Mouse (Mus musculus) forebrain, embryonic 11.5 days (tissue): ENCODE data around the gene Cfap299. TPM values are rescaled to one million over a fixed set of nuclear protein-coding genes. Genes with fewer than 3 reads are reported as not detected.

Source experiments
- ATAC-seq: fragments of 200-750 bp; cut with Nextera tagmentation; replicated peaks from 2 replicates; pipeline ENCODE4 v1.8.0; 2017; ENCODE audit warnings: moderate TSS enrichment; ENCODE audit not compliant: low FRiP score
- DNase-seq: peaks from one replicate; pipeline ENCODE4 v3.0.0-alpha.2; 2017; ENCODE audit warnings: low spot score
- H3K27ac ChIP-seq: fragments of 300-500 bp; sonication (generic); 2 replicates; pipeline ENCODE4 v1.5.1; 2014; ENCODE audit warnings: low read depth, low read length
- H3K27me3 ChIP-seq: fragments of 300-500 bp; sonication (generic); 2 replicates; pipeline ENCODE4 v1.6.1; 2014; ENCODE audit warnings: mild to moderate bottlenecking, low read length, mixed read lengths; ENCODE audit not compliant: control insufficient read depth, insufficient read depth
- H3K36me3 ChIP-seq: fragments of 300-500 bp; sonication (generic); 2 replicates; pipeline ENCODE4 v1.6.1; 2014; ENCODE audit warnings: mild to moderate bottlenecking, low read length, moderate library complexity, mixed read lengths; ENCODE audit not compliant: control insufficient read depth, insufficient read depth
- H3K4me1 ChIP-seq: fragments of 300-500 bp; sonication (generic); replicated peaks from 2 replicates; pipeline ENCODE4 v1.6.1; 2014; ENCODE audit warnings: low read length, mixed read lengths; ENCODE audit not compliant: control insufficient read depth, insufficient read depth
- H3K4me2 ChIP-seq: fragments of 300-500 bp; sonication (generic); 2 replicates; pipeline ENCODE4 v1.6.1; 2014; ENCODE audit warnings: low read depth, mild to moderate bottlenecking, low read length, moderate library complexity, mixed read lengths; ENCODE audit not compliant: severe bottlenecking
- H3K4me3 ChIP-seq: fragments of 300-500 bp; sonication (generic); 2 replicates; pipeline ENCODE4 v1.5.1; 2014; ENCODE audit warnings: low read depth, low read length
- H3K9ac ChIP-seq: fragments of 300-500 bp; sonication (generic); 2 replicates; pipeline ENCODE4 v1.6.1; 2014; ENCODE audit warnings: low read length
- H3K9me3 ChIP-seq: fragments of 300-500 bp; sonication (generic); 2 replicates; pipeline ENCODE4 v1.6.1; 2016; ENCODE audit warnings: low read length, mixed read lengths; ENCODE audit not compliant: control insufficient read depth
- WGBS: fragments of 180-500 bp; shearing (Covaris S2); extraction: QIAGEN DNeasy Blood & Tissue Kit; methylation state at CpG from one replicate; pipeline ENCODE4 v1.1.7; 2014; 5-methylcytosine and 5-hydroxymethylcytosine counted together
- polyA plus RNA-seq: library from polyadenylated mRNA; unstranded; fragments of >200 nt; fragmentation: Nextera tagmentation; extraction: Ambion mirVana; gene quantifications from 2 replicates; pipeline ENCODE4 v1.2.1, GENCODE M21; 2014

Gene Cfap299
- polyA plus RNA-seq, 1 experiment from 2014 or later: 0.23 TPM

GRCm38 (mm10) chr5:98688254-98688653, 359.1 kb downstream of the Cfap299 start:
- Histone ChIP-seq H3K4me3 (no peak overlapping the region), H3K4me2 (no peak overlapping the region), H3K27ac (no peak overlapping the region), H3K4me1 (no peaks in the 10 kb centered on the region), H3K9me3 (no peaks in the 10 kb centered on the region), H3K9ac (no peak overlapping the region), H3K27me3 (no peaks in the 10 kb centered on the region), H3K36me3 (no peaks in the 10 kb centered on the region)
- WGBS: 92% methylated on average over 5 of the region's 5 CpGs
- ATAC-seq (no peak), DNase-seq (no peak)

DNA sequence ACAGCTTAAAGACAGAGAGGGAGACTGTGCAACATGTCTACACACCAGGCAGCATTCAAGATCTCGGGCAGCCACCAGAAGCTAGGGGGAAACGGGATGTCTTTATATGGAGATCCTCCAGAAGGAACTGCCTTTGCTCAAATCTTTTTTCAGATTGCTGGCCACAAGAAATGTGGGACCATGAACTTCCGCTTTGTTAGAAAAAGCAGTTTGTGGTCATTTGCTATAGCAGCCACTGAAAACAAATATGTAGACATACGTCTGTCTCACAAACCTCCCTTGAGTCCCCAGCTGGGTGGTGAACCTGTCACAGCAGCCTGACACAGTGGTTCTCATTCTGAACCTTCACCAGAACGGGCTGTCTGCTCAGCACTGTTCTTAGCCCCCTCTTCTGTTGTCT, 363.0 kb downstream of the Cfap299 start:
- Histone ChIP-seq H3K9me3 (no peaks in the 10 kb centered on the region), H3K27me3 (no peaks in the 10 kb centered on the region), H3K9ac (no peak overlapping the region), H3K27ac (no peak overlapping the region), H3K4me2 (no peak overlapping the region), H3K4me1 (no peaks in the 10 kb centered on the region), H3K4me3 (no peak overlapping the region), H3K36me3 (no peaks in the 10 kb centered on the region)
- no peak for ATAC-seq
- WGBS: 79% methylated on average over 5 of the region's 5 CpGs
- DNase-seq: no peak

- WGBS: 76% methylated on average over 8 of the region's 8 CpGs
These were observed 367.2 kb downstream of the Cfap299 start for GRCm38 (mm10) chr5:98696336-98696735.

DNA sequence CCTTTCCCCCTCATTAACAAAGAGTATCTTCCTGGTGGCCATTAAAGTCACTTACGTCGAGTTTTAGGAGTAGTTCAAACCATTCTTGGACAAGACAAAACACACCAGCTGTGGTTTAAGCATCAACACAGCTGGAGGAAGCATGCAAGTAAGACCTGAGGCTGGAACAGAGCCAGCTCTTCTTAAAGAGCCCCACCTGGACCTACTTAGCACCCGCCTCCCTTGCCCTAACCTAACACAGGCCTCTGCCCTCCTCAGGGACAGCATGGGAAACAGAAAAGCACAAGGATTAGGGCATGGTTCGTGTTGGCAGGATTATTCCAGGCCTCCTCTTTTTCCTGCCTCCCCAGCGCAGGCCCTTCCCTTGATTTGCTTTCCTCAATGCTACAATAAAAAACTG, 374.9 kb downstream of the Cfap299 start:
- no peak for ATAC-seq
- Histone ChIP-seq H3K4me2 (no peak overlapping the region), H3K27ac (no peak overlapping the region), H3K27me3 (no peaks in the 10 kb centered on the region), H3K36me3 (no peaks in the 10 kb centered on the region), H3K4me3 (no peak overlapping the region), H3K4me1 (0 out of 2 replicates have a peak, but pooled peaks cover 3% of the 10 kb centered on the region), H3K9me3 (no peaks in the 10 kb centered on the region), H3K9ac (no peak overlapping the region)
- 56% methylated on average over 5 of the region's 5 CpGs for WGBS
- no peak for DNase-seq

More at GRCm38 (mm10) chr5:98696336-98696735, 367.2 kb downstream of the Cfap299 start:
- Histone ChIP-seq H3K36me3 (no peaks in the 10 kb centered on the region), H3K4me3 (no peak overlapping the region), H3K9me3 (no peaks in the 10 kb centered on the region), H3K9ac (no peak overlapping the region), H3K27me3 (no peaks in the 10 kb centered on the region), H3K27ac (no peak overlapping the region), H3K4me1 (no peaks in the 10 kb centered on the region), H3K4me2 (no peak overlapping the region)
- DNase-seq: no peak
- ATAC-seq: no peak

DNA sequence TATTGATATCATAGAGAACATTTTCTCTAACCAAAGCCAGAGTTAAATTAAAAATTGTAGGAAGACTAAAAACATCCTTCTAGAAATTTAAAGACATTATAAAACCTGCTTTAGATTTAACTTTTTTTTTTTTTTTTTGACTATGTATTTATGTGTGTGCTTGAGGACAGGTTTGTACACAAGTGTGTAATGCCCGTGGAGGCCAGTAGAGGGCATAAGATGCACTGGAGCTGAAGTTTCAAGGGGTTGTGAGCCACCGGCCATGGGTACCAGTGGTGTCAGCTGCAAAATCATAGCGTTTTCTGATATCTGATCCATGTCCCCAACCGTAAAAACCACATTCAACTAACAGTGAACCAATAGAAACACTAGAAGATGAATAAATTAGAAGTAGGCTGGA, 377.5 kb downstream of the Cfap299 start:
- H3K36me3 ChIP-seq: no peaks in the 10 kb centered on the region
- no peaks in the 10 kb centered on the region for H3K27me3 ChIP-seq
- DNase-seq (no peak), ATAC-seq (no peak)
- H3K4me1 ChIP-seq: 0 out of 2 replicates have a peak, but pooled peaks cover 3% of the 10 kb centered on the region
- H3K9me3 ChIP-seq: no peaks in the 10 kb centered on the region
- 73% methylated on average over 4 of the region's 4 CpGs for whole genome bisulfite sequencing
- no peak overlapping the region for H3K4me3 ChIP-seq
- H3K4me2 ChIP-seq: no peak overlapping the region
- no peak overlapping the region for H3K27ac ChIP-seq
- no peak overlapping the region for H3K9ac ChIP-seq

DNA sequence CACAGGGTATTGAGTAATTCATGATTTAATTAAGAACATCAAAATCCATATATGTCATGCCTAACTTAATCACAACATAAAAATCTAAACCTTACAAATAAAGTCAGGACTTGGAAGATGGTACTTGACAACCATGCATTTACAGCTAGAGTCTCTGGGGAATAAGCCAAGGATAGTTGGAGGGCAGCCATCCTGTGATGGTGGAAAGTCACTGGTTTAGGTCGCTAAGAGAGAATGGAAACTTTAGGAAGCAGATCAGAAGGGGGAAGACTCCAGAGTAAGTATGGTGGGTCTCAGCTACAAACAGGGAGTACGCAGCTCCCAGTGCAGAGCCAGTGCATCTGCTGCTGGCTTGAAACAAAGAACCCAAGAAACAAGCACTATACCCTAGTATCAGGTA, 386.3 kb downstream of the Cfap299 start:
- no peaks in the 10 kb centered on the region for H3K27me3 ChIP-seq
- H3K9me3 ChIP-seq: no peaks in the 10 kb centered on the region
- H3K4me3 ChIP-seq: no peak overlapping the region
- no peaks in the 10 kb centered on the region for H3K4me1 ChIP-seq
- DNase-seq (no peak), ATAC-seq (no peak)
- no peak overlapping the region for H3K4me2 ChIP-seq
- no peaks in the 10 kb centered on the region for H3K36me3 ChIP-seq
- no peak overlapping the region for H3K27ac ChIP-seq
- 84% methylated on average over 2 of the region's 2 CpGs for WGBS
- no peak overlapping the region for H3K9ac ChIP-seq

DNA sequence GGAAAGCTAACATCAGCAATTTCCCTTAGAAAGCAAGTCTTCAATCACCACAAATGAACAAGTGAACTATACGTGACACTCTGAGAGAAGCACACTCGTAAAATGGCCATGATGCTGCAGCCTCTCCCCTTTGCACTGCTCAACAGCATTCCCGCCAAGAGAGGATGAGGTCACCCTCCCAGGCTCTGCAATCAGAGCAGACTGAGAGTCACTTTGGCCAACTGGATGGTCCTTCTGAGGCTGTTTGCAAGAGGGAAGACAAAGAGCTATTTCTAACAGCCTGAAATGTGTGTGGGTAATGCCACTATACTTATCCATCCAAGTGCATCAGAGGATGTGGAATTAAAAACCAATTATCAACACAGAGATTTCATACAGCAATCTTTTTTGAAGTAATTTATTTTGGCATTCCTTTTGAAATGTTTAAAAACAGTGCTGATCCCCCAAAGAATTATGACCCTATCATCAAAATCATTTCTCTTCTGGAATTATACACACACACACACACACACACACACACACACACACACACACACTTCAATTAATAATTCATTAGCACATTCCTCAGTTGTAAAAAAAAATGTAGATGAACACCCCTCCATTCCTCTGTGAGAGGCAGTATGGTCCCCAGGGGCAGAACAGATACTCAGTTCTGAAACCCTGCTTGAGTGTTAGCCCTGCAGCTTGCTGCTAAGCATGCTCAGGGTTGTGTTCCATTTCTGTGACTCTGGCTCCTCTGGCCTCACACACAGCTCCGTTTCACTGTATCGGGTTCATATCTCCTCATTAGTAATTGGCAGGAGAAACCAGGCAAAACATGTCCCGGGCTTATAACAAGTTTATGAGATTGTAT, 403.3 kb downstream of the Cfap299 start:
- H3K4me1 ChIP-seq: no peaks in the 10 kb centered on the region
- H3K4me3 ChIP-seq: no peak overlapping the region
- WGBS: 64% methylated on average over 6 of the region's 6 CpGs

GRCm38 (mm10) chr5:98733010-98733399, 403.9 kb downstream of the Cfap299 start:
- no peak for ATAC-seq
- no peak overlapping the region for H3K9ac ChIP-seq
- DNase-seq: no peak
- no peak overlapping the region for H3K4me3 ChIP-seq
- H3K36me3 ChIP-seq: no peaks in the 10 kb centered on the region
- 67% methylated on average over 2 of the region's 2 CpGs for WGBS
- H3K27me3 ChIP-seq: no peaks in the 10 kb centered on the region
- H3K9me3 ChIP-seq: no peaks in the 10 kb centered on the region
- H3K4me2 ChIP-seq: no peak overlapping the region
- H3K27ac ChIP-seq: no peak overlapping the region
- no peaks in the 10 kb centered on the region for H3K4me1 ChIP-seq

More for the DNA sequence above, 403.3 kb downstream of the Cfap299 start:
- ATAC-seq: peak; percentile 72
- Histone ChIP-seq H3K27me3 (no peaks in the 10 kb centered on the region), H3K9me3 (no peaks in the 10 kb centered on the region), H3K4me2 (no peak overlapping the region), H3K9ac (no peak overlapping the region), H3K36me3 (no peaks in the 10 kb centered on the region), H3K27ac (no peak overlapping the region)
- no peak for DNase-seq
